Comparison of ENCODE assay signal across 13 mouse cellular contexts in genomic region chr7:58733490-58733901, GRCm38 (mm10).
DNase-seq lines count a peak whose midpoint lies in the region; ATAC-seq and TF ChIP-seq lines count a peak whose summit lies in the region.
"Had no signal": no experiment of that assay in that cellular context is flagged by ENCODE, and none has a peak within 500 bp of the region (broad histone marks: within the 10 kb centered on the region; RNA-seq: fewer than 3 reads in every experiment).

No protein-coding gene starts in this region.

- ATAC-seq in intestine, embryonic 15.5 days, result peak; percentile 58; the same call in 1 of the 2 replicates
- no peak for ATAC-seq in intestine, postnatal 0 days
- no peak for ATAC-seq in limb, embryonic 15.5 days (ENCODE audit: insufficient number of reproducible peaks, low FRiP score, low TSS enrichment, low read depth)
- ATAC-seq: forebrain, embryonic 14.5 days; hindbrain, embryonic 16.5 days had no signal

- H3K9ac ChIP-seq in intestine, embryonic 15.5 days, result no peak overlapping the region
- H3K9ac ChIP-seq in intestine, postnatal 0 days (ENCODE audit: low read depth, low read length), result no peak overlapping the region
- H3K9ac ChIP-seq in limb, embryonic 15.5 days, result no peak overlapping the region

- H3K4me1 ChIP-seq in intestine, embryonic 15.5 days (replicated peaks), result 0 out of 2 replicates have a peak, but pooled peaks cover 7% of the 10 kb centered on the region
- H3K4me1 ChIP-seq in intestine, postnatal 0 days (replicated peaks; ENCODE audit: control insufficient read depth, insufficient read depth, low read length), result no peaks in the 10 kb centered on the region
- H3K4me1 ChIP-seq in limb, embryonic 15.5 days, result peaks cover 9% of the 10 kb centered on the region; the same call in 1 of the 2 replicates

- H3K4me3 ChIP-seq in intestine, embryonic 15.5 days (replicated peaks), result no peak overlapping the region
- no peak overlapping the region for H3K4me3 ChIP-seq in intestine, postnatal 0 days (ENCODE audit: low read depth, low read length)
- no peak overlapping the region for H3K4me3 ChIP-seq in limb, embryonic 15.5 days

- H3K4me2 ChIP-seq in intestine, embryonic 15.5 days (replicated peaks), result no peak overlapping the region
- H3K4me2 ChIP-seq in intestine, postnatal 0 days (replicated peaks; ENCODE audit: low read depth), result no peak overlapping the region
- no peak overlapping the region for H3K4me2 ChIP-seq in limb, embryonic 15.5 days

- intact Hi-C loops in left cerebral cortex, postnatal 25 days (cut with DNase I), result loop anchor here (5.0 kb wide), 1 partner anchor 109 kb away; no protein-coding TSS in a partner anchor
- intact Hi-C loops in heart, postnatal 36 days (cut with DNase I), result no loop called here

- no peak for TF ChIP-seq CTCF in intestine, postnatal 0 days (IDR thresholded peaks at IDR 0.05; ENCODE audit: low read depth)

- peak; percentile 86 for DNase-seq in 3T3-L1 (ENCODE audit: low read depth, low spot score)
- DNase-seq in embryo, embryonic 10.5 days (ENCODE audit: low spot score), result peak; percentile 56
- DNase-seq in left cerebral cortex, postnatal 25 days (ENCODE audit: low spot score in 2 of 2), result no peak
- DNase-seq in cerebellum, adult 11-12 months, result no peak
- no peak for DNase-seq in heart, postnatal 36 days
- DNase-seq: cerebellum, postnatal 10 days; kidney, postnatal 4 days; lung, adult 18-20 months had no signal

- no peak overlapping the region for H3K27ac ChIP-seq in intestine, embryonic 15.5 days
- no peak overlapping the region for H3K27ac ChIP-seq in intestine, postnatal 0 days (ENCODE audit: low read depth, low read length)
- H3K27ac ChIP-seq in limb, embryonic 15.5 days, result 0 out of 2 replicates have a peak overlapping the region, but pooled peaks have one; percentile 8

- H3K9me3 ChIP-seq in intestine, embryonic 15.5 days, result no peaks in the 10 kb centered on the region
- H3K9me3 ChIP-seq in intestine, postnatal 0 days (ENCODE audit: control insufficient read depth), result no peaks in the 10 kb centered on the region
- no peaks in the 10 kb centered on the region for H3K9me3 ChIP-seq in limb, embryonic 15.5 days

- WGBS in intestine, embryonic 15.5 days, result 39% methylated on average over 6 of the region's 6 CpGs
- WGBS in intestine, postnatal 0 days, result 51% methylated on average over 6 of the region's 6 CpGs
- WGBS in limb, embryonic 15.5 days, result 31% methylated on average over 6 of the region's 6 CpGs

- H3K27me3 ChIP-seq in intestine, embryonic 15.5 days (replicated peaks), result no peaks in the 10 kb centered on the region
- no peaks in the 10 kb centered on the region for H3K27me3 ChIP-seq in intestine, postnatal 0 days (replicated peaks; ENCODE audit: control insufficient read depth, insufficient read depth, low read length)
- H3K27me3 ChIP-seq in limb, embryonic 15.5 days, result no peaks in the 10 kb centered on the region

- H3K36me3 ChIP-seq in intestine, embryonic 15.5 days, result no peaks in the 10 kb centered on the region
- no peaks in the 10 kb centered on the region for H3K36me3 ChIP-seq in intestine, postnatal 0 days (ENCODE audit: control insufficient read depth, insufficient read depth)
- no peaks in the 10 kb centered on the region for H3K36me3 ChIP-seq in limb, embryonic 15.5 days

Comparison
In these comparisons a context has a peak if more than half of its experiments do, and no peak if none do; other contexts are left out.
1. DNase-seq: peak in 3T3-L1 (single experiment) and embryo, embryonic 10.5 days (single experiment); none in left cerebral cortex, postnatal 25 days (0 of 2), cerebellum, adult 11-12 months (single experiment) and heart, postnatal 36 days (0 of 2).